Mouse (Mus musculus) E14TG2a.4 (cell line): Measurements from ENCODE around the gene Cfc1.

ENCODE experiments used
- CTCF ChIP-seq: conservative IDR thresholded peaks from 2 replicates; pipeline ENCODE4 v1.5.1; 2014; ENCODE audit warnings: low read length
- NANOG ChIP-seq: IDR thresholded peaks from 2 replicates; pipeline ENCODE4 v1.6.1; 2014; ENCODE audit warnings: borderline replicate concordance, low read length, mixed read lengths
- POU5F1 ChIP-seq: IDR thresholded peaks from 2 replicates; pipeline ENCODE4 v1.6.1; 2014; ENCODE audit warnings: low read length, borderline replicate concordance

DNA sequence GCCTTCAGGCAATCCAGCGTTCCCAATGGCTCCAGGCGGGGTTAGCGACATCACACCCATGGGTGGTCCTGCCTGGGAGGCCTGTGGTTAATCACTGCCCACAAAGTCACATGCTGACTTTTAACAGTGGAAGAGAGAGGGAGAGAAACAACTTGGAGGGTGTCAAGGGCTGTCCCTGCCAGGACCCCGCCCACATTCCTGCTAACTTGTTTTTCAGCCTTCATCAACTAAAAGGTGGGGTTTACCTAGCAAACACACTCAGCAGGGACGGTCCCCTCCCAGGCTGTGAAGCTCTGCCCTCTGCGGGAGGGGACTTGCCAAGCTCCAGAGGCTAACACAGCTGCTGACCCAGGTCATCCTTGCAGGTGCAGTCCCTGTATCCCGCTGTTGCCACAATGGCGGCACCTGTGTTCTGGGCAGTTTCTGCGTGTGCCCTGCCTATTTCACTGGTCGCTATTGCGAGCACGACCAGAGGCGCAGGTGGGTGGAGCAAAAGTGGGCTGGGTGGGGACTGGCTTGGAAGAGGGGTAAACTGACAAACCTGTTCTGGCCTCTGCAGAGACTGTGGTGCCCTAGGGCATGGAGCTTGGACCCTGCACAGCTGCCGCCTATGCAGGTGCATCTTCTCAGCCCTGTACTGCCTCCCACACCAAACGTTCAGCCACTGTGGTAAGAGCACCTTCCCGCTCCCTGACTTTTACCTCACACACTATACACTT, 1.5 kb downstream of the Cfc1 start:
- no peak for TF ChIP-seq CTCF
- TF ChIP-seq NANOG = no peak
- no peak for TF ChIP-seq POU5F1
